Mouse (Mus musculus): ENCODE results near the gene Wdr62. TPM values are rescaled to one million over a fixed set of nuclear protein-coding genes. Genes with fewer than 3 reads are reported as not detected.
"Not testable (repeated sequence)": the region's sequence is repeated elsewhere in the genome, so short reads cannot be mapped to it uniquely, and the experiment has no call there.

Gene Wdr62
- total RNA-seq, 2 experiments from 2014 or later, result 1.0 to 1.1 TPM

DNA sequence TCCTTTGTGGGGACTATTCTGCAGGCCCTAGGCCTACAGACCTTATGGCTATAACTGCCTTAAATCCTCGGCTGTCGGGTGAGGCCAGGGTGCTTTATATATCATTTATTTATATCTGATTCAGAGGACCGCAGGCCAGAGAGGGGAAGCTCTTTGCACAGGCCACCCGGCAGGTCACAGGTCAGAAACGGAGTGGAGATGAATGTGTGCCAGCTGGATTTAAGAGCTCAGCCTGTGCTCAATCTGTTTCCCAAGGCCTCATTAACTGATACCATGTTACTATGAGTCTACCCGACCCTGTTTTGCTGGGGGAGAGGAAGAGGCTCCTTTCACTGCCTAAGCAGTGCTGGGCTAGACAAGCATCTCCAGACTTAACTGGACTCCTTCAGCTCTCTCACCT, 5.8 kb downstream of the Wdr62 start:
- DNase-seq (ENCODE audit: low spot score in 2 of 2), result no peak
- intact Hi-C loops (cut with DNase I), result no loop called here

DNA sequence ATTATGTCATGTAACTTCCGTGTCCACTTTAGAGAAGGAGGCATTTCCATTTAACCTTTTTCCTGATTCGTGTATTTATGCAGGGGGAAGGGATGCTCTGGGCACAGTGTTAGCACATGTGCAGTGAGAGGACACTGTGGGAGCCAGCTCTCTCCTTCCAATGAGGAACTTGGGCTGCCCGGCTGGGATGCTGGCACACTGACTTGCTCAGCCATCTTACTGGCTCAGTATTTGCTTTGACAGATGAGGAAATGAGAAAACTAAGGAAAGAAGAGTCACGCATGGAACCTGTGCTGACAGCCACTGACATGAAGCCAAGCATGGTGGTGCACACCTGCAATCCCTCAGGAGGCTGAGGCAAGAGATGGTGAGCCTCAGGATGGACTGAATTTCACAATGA, 10.6 kb downstream of the Wdr62 start:
- intact Hi-C loops (cut with DNase I), result no loop called here
- DNase-seq (ENCODE audit: low spot score in 2 of 2), result no peak

DNA sequence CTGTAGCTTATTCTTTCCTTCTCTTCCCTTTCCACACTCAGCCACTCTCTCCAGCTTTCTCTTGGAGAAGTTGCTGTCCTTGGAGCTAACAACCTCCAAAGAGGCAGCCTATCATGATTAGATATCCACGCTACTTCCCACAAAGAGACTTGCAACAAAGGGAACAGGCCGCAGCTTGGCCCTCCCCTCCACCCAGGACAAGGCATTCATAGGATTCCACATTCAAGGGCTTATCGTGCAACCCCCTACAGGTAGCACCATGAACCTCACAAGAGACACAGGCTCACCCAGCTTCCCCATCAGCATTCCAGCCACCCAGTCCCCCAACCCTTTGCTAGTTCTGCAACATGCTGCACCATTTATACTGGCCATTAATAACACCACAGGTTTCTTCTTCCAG, 13.4 kb downstream of the Wdr62 start:
- DNase-seq (ENCODE audit: low spot score in 2 of 2), result no peak
- intact Hi-C loops (cut with DNase I), result no loop called here

DNA sequence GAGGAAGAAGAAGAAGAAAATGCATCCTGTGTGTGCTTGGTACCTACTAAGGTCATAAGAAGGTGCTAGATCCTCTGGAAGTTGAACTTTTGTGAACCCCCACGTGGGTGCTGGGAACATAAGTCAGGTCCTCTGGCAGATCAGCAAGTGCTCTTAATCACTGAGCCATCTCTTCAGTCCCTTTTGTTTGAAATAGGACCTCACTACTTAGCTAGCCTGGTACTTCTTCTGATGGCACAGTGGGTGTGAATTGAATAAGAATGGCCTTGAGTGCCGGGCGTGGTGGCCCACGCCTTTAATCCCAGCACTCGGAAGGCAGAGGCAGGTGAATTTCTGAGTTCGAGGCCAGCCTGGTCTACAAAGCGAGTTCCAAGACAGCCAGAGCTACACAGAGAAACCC, 14.3 kb downstream of the Wdr62 start:
- intact Hi-C loops (cut with DNase I), result no loop called here
- no peak for DNase-seq (ENCODE audit: low spot score in 2 of 2)

DNA sequence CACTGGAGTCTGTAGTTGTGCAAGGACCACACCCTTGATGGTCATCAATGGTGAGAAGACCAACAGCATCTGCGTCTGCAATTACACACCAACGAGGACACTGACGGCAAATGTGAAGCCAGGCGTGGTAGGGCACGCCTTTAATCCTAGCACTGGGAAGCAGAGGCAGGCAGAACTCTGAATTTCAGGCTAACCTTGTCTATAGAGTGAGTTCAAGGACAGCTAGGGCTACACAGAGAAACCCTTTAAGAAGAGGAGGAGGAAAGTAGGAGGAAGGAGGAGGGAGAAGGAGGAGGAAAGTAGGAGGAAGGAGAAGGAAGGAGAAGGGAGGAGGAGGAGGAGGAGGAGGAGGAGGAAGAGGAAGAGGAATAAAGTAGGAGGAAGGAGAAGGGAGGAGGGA, 14.7 kb downstream of the Wdr62 start:
- DNase-seq (ENCODE audit: low spot score in 2 of 2), result no peak
- intact Hi-C loops (cut with DNase I), result no loop called here

DNA sequence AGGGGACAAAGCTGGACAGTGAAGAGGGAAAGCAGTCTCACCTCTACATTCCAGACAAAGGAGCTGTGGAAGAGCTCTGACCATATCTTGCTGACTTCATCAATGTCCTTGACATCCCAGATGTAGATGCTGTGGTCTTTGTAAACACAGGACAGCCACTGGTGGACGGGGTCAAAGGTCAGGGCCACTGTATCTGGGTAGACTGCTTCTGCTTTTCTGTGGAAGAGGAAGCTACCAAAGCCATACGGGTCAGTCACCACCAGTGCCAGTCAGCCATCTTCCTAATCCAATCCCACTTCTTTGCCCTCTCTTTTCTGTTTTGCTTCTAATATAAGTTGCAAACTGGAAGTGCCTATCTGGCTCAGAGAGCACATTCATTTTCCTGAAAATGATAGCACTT, 15.2 kb downstream of the Wdr62 start:
- intact Hi-C loops (cut with DNase I), result no loop called here

DNA sequence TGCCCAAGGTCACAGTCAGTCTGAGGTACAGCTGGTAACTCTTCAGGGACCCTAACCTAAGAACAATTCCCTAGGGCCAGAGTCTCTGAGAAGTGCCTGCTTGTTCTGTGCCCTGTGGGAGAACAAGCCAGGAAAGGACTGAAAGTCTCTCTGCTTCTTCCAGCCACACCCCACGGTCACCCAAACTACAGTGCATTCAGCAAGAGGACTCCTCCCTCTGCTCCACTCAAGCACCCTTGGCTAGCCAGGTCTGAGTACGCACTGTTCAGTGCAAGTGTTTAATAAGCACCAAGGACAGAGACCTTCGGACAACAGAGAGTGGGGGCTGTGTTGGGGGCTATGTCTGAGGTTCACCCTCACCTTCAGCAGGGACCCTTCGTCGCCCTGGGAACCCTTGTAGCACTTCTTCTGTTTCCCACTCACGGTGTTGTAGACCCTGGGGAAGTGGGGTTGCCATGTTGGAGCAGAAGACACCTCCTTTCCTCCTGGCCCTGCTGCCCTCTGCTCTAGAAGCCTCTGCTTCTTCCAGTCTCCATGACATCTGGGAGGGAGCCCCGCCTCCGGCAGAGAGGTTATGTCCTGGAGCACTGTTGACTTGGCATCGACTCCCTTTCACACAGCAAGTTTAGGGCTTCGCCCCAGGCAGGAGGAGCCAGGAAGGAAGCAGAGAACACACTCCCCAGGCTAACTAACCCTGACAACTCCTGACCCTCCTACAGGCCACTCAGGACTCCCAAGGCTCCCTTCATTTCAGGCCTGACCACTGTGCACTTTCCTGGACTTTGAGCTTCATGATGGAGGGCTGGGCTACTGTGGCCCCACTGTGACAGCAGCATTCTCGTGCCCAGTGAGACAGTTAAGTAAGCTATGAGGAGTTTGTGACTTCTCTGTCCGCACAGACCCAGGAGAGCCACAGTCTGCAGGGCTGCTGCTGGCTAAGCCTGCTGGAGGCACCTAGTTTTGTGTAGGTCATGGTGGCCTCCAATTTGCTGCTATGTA, 28.0 kb downstream of the Wdr62 start:
- no peak for DNase-seq (ENCODE audit: low spot score in 2 of 2)
- intact Hi-C loops (cut with DNase I), result no loop called here

More for the DNA sequence above, 15.2 kb downstream of the Wdr62 start:
- DNase-seq (ENCODE audit: low spot score in 2 of 2), result no peak

DNA sequence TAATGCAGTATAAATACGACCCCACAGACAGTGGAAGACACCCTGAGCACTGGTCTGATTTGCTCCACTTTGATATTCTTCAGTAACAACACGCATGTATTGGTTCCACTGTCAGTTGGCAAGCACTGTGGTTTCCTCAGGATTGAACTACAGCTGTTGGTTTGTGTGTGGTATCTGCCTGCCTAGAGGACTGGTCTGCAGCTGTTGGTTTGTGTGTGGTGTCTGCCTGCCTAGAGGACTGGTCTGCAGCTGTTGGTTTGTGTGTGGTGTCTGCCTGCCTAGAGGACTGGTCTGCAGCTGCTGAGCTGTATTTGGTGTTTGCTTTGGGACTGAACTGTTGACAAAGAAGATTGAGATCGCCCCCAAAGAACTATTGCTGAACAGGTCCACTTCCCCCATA, 42.8 kb downstream of the Wdr62 start:
- intact Hi-C loops (cut with DNase I); DNase-seq (ENCODE audit: low spot score in 2 of 2): not testable (repeated sequence)

DNA sequence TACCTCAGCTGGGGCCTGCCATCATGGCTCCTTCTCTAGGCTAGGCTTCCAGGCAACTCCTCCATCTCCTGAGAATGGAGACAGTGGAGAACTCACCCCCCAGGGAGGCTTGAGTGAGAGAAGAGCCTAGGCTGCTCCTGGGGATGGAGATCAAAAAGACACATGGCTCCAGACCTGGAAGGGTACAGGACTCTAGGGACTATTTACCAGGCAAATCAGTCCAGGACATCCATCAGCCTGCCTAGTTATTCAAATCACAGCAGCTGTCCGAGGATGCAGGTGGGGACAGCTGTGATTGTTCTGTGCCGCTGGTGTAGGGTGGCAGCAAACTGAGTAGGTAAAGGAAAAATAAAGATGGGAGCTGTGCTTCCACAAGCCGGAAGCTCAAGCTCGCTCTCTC, 44.6 kb downstream of the Wdr62 start, which contains the start of gene Ovol3:
Ovol3 (minus strand) TSS at position 101 of the 400 bp plus-strand sequence.
- intact Hi-C loops (cut with DNase I), result no loop called here
- DNase-seq (ENCODE audit: low spot score in 2 of 2), result no peak

DNA sequence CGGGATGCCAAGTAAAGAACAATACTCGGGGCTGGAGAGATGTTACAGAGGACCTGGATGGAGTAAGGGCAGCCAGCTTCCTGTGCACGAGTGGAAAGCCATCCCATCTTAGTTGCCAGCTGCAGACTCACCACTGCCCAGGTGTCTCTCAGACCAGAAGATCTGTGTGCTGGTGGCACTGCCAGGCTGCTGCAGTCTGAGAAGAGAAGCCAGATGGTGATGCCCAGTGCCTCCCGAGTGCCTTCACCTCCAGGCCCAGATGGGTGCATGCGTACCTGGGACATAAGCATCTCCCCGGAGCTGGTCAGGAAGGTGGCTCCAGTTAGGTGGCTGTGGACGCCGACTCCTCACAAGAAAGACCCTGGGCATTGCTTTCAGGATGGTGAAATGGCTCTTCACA, 45.1 kb downstream of the Wdr62 start:
- no peak for DNase-seq (ENCODE audit: low spot score in 2 of 2)
- intact Hi-C loops (cut with DNase I), result no loop called here

DNA sequence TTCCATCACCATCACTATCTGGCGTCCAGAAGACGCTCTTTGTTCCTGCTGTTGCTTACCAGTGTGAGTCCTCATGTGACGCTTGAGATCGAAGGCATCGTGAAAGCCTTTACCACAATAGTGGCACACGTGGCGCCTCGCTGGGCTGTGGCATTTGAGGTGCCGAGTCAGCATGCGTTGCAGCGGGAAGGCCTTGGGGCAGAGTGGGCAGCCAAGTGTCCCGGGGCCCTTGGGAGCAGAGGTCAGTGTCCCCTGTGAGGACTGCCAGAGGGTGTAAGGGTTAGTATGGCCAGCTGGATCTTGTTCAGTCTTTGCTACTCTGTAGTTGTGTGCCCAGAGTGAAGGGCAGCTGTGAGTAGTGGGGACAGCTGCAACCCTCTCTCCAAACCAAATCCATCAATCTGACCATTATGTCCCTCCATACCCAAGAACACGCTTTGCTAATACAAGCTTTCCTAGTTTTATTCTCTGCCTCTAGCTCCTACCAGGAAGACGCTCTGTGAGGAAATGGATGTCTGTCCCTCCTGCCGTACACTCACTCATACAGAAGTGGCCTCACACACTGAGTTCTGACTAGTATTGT, 45.9 kb downstream of the Wdr62 start:
- DNase-seq (ENCODE audit: low spot score in 2 of 2), result no peak
- intact Hi-C loops (cut with DNase I), result loop anchor here (5.0 kb wide), 1 partner anchor 48 kb away; the partner anchor contains the start of genes Thap8 and Wdr62

DNA sequence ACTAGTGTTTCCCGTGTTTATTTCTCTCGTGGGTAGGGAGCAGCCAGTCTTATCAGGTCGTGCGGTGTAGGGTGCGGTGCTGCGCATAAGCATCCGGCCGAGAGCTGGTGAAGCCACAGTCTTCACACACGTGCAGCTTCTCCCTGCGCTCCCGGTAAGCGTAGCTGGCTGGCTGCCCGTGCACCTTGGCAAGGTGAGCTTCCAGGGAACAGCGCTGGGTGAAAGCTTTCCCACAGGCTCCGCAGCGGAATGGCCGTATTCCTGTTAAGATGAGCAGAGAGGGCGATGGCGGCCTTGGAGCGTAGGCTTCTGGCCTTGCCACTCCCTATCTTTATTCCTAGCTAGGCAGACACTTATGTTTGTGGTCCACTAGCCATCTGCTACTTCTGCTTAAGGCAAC, 46.8 kb downstream of the Wdr62 start:
- DNase-seq (ENCODE audit: low spot score in 2 of 2), result peak in 1 of 2 experiments; percentile 35
- intact Hi-C loops (cut with DNase I), result loop anchor here (5.0 kb wide), 1 partner anchor 49 kb away; the partner anchor contains the start of genes Thap8 and Wdr62

DNA sequence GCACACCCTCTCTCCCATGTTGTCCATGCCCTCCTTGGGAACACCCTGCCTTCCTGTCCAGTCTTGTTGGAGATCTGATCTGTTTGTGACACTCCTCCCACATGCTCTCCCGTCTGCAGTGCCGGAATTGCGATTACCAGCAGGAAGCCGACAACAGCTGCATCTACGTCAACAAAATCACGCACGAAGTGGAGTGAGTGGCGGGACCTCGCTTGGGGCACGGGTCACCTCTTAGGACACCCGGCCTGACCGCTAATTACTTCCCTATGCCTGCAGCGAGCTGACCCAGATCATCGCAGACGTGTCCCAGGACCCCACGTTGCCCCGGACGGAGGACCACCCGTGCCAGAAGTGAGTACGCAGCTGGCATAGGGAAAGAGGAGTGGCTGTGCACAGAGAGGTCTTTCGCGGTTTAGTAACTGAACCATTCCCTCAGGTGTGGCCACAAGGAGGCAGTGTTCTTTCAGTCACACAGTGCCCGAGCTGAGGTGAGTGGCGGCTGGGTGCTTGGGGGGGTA, 47.5 kb downstream of the Wdr62 start:
- intact Hi-C loops (cut with DNase I), result loop anchor here (5.0 kb wide), 1 partner anchor 50 kb away; the partner anchor contains the start of genes Thap8 and Wdr62
- DNase-seq (ENCODE audit: low spot score in 2 of 2), result peak in 1 of 2 experiments; percentile 18

DNA sequence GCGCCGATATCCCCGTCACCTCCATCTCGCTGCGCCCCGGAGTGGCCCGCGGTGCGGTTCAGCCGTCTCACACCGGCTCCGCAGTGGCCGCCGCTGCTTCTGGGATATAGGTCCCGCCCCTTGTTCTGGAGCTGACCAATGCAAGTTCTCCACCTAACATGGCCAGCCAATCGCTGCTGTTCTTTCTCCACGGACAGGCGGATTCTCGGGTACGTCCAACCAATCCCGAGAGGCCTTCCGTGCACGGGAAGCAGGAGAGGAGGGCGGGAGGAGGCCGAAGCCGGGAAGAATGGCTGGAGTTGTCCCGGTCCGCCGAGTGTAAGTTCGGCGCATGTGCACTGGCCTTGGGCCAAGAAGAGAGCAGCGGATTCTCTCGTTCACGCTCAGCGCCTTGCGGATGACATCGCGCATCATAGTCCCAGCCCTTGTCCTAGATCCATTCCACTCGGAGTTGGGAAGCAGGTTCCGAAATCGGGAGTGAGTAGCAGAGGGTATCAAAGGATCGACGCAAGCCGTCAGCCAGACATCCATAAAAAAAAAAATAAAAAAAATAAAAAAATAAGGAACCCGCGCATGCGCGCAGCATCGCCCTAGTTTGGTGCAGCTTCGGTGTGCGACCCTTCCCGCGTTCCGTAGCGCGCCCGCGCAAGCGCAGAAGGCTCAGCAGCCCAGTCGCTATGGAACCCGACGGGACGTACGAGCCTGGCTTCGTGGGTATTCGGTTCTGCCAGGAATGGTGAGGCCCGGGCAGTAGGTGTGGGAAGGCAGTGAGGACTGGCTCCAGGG, 48.4 kb downstream of the Wdr62 start, which contains the start of the genes Polr2i and Tbcb:
Polr2i (plus strand) TSS at position 280 of the 786 bp plus-strand sequence.
Tbcb (minus strand) TSS at position 604 of the 786 bp plus-strand sequence.
- intact Hi-C loops (cut with DNase I), result loop anchor here (5.0 kb wide), 1 partner anchor 50 kb away; the partner anchor contains the start of genes Thap8 and Wdr62
- DNase-seq (ENCODE audit: low spot score in 2 of 2), result peak; percentile 99

DNA sequence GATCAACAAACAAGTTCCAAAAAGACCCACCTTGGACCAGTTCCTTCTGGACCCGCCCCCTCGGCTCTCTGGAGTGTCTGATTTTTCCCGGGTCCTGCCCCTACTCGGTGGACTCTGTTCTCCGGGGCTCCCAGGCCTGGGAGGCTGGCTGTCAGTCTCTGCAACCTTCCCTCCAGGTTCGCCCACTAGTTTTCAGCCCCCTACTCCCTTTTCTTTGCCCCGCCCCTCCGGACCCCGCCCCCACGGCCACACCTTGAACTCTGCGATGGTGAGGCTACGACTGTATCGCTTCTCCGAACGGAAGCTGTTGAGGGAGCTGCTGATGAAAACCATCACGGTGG, 48.9 kb downstream of the Wdr62 start:
- intact Hi-C loops (cut with DNase I), result loop anchor here (5.0 kb wide), 1 partner anchor 51 kb away; the partner anchor contains the start of genes Thap8 and Wdr62
- DNase-seq (ENCODE audit: low spot score in 2 of 2), result no peak

DNA sequence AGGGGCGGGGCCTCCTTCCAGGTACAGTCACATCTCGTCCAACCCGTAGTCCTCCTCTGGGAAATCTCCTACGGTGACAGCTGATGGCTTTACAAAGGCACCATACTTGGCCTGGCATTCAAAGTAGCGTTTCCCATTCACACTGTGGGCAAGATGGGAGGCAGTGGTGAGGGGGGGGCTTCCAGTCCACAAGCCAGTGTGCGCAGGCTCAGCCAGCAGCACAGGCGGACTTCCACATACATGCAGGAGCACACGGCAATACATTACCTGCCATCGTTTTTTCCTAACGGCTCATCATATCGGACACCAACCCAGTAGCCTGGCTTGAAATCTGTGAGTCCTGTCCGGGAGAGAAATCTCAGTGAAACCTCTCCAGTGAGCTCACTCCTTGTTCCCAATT, 56.0 kb downstream of the Wdr62 start:
- no peak for DNase-seq (ENCODE audit: low spot score in 2 of 2)
- intact Hi-C loops (cut with DNase I), result no loop called here

DNA sequence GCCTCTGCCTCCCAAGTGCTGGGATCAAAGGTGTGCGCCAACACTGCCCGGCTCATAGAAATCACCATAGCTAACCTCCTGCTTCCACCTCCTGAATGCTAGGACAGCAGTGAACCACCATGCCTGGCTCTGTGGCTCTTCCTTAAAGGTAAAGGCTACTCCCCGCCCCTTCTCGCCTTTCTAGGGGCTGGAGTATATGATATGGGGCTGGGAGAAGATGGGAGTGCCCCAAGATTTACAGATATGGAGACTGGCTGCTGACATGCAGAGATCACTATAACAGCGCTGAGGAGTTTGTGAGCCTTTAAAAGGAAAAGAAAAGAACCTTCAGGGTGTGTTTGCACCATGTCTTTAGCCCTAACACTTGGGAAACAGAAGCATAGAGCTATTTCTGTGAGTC, 58.0 kb downstream of the Wdr62 start:
- intact Hi-C loops (cut with DNase I), result no loop called here
- no peak for DNase-seq (ENCODE audit: low spot score in 2 of 2)

DNA sequence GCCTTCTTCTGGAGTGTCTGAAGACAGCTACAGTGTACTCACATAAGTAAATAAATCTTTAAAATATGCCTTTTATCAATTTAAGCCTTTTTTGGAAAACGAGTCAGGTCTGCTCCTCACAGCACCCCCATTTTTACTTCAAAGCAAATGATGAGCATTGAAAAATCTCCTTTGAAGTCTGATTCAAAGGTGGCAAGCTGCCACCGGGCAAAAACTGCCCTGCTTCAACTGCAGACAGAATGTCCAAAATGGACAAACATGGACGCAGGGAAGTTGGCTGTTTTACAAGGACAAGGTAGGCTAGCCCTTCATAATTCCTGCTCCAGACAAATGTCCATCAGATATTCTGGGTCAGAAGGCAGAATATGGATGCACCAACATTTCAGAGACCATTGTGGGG, 58.8 kb downstream of the Wdr62 start:
- intact Hi-C loops (cut with DNase I), result no loop called here
- DNase-seq (ENCODE audit: low spot score in 2 of 2), result no peak

DNA sequence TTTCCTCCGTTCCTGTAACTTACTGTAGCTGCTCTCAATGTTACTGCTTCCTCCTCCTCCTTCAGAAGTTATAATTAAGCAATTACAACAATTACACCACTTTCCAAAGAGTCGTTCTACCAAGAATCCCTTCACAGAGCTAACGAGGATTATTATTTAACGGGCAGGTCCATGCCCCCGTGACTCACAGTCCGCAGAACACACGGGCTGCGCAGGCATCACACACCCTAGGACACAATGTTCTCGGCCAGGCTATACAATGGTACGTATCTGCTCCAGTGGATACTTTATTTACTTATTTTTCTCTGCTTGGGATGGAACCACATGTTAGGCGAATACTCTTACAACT, 60.2 kb downstream of the Wdr62 start:
- DNase-seq (ENCODE audit: low spot score in 2 of 2), result no peak
- intact Hi-C loops (cut with DNase I), result no loop called here
